Mouse (Mus musculus): ENCODE results near the gene Zkscan17.

Gene Zkscan17

GRCm38 (mm10) chr11:59518226-59518625, 8.3 kb downstream of the Zkscan17 start:
- DNase-seq (ENCODE audit: low read depth, low spot score), result no peak

GRCm38 (mm10) chr11:59517441-59517840, 9.1 kb downstream of the Zkscan17 start:
- DNase-seq (ENCODE audit: low read depth, low spot score), result no peak

GRCm38 (mm10) chr11:59514789-59515188, 11.8 kb downstream of the Zkscan17 start:
- no peak for DNase-seq (ENCODE audit: low read depth, low spot score)

- no peak for DNase-seq (ENCODE audit: low read depth, low spot score)
Measured at GRCm38 (mm10) chr11:59514381-59514780, 12.2 kb downstream of the Zkscan17 start.

- no peak for DNase-seq (ENCODE audit: low read depth, low spot score)
Measured at GRCm38 (mm10) chr11:59513556-59513955, 13.0 kb downstream of the Zkscan17 start.

- DNase-seq (ENCODE audit: low read depth, low spot score), result no peak
Measured at GRCm38 (mm10) chr11:59512733-59513132, 13.8 kb downstream of the Zkscan17 start.

GRCm38 (mm10) chr11:59511558-59511957, 15.0 kb downstream of the Zkscan17 start:
- no peak for DNase-seq (ENCODE audit: low read depth, low spot score)

DNA sequence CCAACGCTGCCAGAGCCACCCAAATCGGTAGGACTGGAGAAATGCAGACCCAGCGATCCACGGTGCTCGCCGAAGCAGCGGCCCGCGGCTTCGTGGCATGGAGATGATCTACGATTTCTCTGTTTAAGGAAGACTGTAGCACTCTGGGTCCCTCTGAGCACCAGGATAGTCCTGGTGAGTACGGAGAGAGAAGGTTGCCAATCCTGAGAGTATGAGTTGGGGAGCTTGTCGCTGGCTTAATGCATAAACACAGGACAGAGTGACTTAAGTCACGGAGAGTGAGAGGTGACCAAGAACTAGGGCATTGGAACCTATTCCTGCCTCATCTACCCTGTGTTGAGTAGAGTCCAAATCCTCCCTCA, 19.9 kb downstream of the Zkscan17 start:
- DNase-seq (ENCODE audit: low read depth, low spot score), result no peak

DNA sequence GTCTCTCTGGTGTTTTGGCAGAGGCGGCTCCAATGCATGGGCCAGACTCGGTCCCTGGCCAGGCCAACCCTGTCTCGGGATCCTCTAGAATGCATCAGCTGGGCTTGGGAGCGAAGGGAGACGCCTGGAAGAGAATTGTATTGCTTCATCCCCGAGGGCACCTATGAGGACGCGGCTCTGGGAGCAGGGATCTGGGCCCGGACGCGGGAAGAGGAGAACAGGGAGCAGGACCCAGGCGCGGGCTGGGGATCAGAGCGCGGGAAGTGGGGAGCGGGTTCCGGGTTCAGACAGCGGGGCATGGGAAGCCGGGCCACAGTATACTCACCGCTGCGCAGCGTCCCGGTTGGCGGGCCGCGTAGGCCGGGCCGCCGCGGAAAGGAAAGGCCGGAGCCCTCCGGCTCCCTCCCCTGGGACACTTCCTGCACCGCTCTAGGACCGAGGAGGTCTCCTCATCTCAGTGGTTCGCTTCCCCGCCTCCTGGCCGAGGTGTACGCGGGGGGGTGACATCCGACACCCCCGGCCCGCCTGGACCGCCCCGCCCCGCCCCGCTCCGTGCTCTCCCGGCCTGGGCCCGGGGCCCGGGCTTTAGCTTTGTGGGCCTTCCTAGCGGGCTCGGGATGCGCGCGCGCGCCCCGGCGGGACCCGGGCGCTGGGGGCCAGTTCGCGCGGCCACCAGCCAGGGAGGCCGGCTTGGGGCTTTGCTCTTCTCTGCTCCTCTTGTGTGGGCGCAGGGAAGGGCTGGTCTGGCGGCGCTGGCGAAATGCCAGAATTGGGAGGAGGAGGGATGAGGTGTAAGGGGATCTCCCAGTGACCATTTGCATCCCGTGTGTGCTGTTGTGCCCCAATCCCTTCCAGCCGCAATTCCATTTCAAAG, 20.5 kb downstream of the Zkscan17 start:
- DNase-seq (ENCODE audit: low read depth, low spot score), result peak; percentile 92

DNA sequence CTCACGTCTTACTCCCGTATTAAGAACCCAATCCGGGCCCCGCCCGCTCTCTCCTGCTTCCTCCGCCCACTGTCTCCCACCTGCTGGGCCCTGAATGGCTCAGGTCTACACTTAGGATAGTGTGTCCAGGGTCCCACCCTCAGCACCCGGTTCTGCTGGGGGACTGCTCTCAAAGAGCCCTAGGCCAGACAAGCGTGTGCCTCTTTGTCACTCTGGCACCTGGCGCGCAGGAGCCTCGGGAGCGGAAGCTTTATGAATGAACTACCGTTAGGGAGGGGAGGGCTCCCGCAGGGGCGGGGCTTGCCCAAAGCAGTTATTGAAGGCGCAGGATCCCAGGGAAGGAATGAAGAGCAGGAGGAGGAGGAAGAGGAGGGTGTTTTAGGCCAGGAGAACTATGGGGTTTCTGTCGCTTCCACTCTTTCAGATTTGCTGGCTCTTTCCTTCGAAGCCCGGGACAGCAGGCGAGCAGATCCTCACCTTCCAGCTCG, 21.2 kb downstream of the Zkscan17 start:
- peak; percentile 68 for DNase-seq (ENCODE audit: low read depth, low spot score)

GRCm38 (mm10) chr11:59501978-59502700, 24.4 kb downstream of the Zkscan17 start:
- no peak for DNase-seq (ENCODE audit: low read depth, low spot score)

GRCm38 (mm10) chr11:59497747-59498146, 28.8 kb downstream of the Zkscan17 start:
- DNase-seq (ENCODE audit: low read depth, low spot score), result no peak

DNA sequence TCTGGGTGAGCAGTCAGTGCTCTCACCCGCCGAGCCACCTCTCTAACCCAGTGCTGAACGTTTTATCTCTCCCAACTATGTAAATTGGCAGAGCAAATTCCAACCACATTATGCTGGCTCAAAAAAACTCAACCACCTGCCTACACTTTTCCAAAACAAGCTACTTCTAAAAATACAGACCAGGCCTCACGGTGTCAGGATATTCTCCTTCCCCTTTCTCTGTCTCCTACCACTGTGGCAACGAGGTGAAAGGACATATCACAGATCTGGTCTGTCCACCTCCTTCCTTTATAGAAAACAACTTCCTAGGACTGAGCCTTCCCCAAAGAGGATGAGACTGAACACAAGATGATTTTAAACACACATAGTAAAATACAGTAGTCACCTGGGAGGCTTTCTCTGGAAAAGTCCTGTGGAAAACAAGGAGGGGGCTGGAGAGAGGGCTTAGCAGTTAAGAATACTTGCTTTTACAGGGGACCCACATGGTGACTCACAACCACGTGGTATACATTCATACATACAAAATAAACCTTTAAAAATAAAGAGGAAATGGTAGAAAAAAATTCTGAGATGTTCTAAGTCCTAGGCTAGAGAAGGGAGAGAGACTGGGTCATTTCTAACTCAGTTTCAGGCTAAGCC, 29.8 kb downstream of the Zkscan17 start:
- DNase-seq (ENCODE audit: low read depth, low spot score), result no peak

DNA sequence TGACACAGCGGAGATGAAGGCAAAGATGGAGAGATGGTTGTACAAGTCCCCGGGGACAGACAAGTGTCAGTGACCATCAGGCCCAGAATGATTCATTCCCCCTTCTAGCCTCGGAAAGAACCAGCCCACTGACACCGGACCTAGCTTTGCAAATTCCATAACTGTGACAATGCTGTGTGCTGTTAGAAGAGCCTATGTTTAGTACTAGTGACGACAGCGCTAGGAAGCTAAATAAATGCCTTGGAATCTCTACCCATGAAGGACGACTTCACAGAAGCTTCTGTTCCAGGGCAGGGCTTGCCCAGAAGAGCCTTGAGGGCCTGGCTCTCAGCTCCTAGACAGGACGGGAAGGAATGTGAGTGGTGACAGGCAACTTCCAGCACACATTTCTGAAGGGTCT, 40.3 kb downstream of the Zkscan17 start:
- DNase-seq (ENCODE audit: low read depth, low spot score), result no peak

DNA sequence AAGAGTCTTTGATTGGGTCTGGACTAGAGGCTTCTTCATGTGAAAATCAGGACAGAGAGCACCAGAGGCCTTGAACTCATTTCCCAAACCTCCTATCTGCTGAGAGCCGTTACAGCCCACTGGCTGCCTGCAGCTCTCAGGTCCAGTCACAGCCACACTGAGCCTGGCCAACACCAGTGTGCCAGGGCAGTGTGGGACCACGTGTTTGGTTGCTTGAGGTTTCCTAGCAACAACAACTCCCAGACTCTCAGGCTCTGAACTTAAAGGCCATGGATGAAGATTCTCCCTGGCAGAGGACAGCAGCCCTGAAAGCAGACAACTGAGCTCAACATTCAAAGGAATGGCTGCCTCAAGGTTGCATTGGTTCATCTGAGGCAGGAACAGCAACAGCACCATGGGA, 40.9 kb downstream of the Zkscan17 start:
- no peak for DNase-seq (ENCODE audit: low read depth, low spot score)

- DNase-seq (ENCODE audit: low read depth, low spot score), result peak; percentile 74
Measured at GRCm38 (mm10) chr11:59483212-59483611, 43.3 kb downstream of the Zkscan17 start.

GRCm38 (mm10) chr11:59477240-59477639, 49.3 kb downstream of the Zkscan17 start:
- no peak for DNase-seq (ENCODE audit: low read depth, low spot score)

DNA sequence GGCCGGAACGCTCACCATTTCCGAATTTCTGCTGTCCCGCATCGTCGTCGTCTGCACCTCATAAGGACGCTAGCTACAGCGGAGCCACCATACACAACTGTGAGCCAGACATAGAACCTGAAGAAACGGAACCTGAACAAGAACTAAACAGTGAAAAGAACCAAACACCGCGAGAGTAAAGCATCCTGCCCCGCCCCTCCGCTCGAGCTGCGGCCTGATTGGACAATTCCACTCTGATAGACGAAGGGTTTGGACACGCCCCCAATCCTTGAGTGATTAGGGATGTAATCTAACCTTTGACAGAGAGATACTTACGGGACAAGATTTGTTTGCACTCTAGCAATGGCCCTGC, 54.2 kb downstream of the Zkscan17 start, which contains the start of gene Zfp867:
Zfp867 (minus strand) TSS at position 149 of the 352 bp plus-strand sequence.
- peak; percentile 90 for DNase-seq (ENCODE audit: low read depth, low spot score)

- DNase-seq (ENCODE audit: low read depth, low spot score), result no peak
Measured at GRCm38 (mm10) chr11:59471413-59472325, 54.9 kb downstream of the Zkscan17 start.

- no peak for DNase-seq (ENCODE audit: low read depth, low spot score)
Measured at GRCm38 (mm10) chr11:59460459-59460858, 66.1 kb downstream of the Zkscan17 start.

DNA sequence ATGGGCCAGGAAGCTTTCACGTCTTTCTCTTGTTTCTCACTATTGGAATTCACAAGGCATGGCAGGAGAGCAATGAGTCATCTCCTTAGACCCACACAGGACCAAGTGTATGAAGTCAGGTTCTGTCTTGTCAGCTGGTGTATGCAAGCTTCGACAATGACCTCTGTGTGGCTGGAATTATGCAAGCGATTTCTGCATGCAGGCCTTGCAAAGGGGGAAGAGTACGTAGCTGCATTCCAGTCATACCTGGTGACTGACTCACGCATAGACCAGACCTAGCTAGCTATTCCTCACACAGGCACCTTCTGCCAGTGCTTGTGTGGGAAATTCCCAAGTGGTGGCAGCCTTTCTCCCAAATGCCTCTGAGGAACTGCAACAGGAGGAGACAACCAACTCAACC, 67.6 kb downstream of the Zkscan17 start:
- DNase-seq (ENCODE audit: low read depth, low spot score), result peak; percentile 62

All from mesoderm, embryonic 11.5 days (tissue).